Mouse (Mus musculus): ENCODE measurements around the gene Trip4. TPM values are rescaled to one million over a fixed set of nuclear protein-coding genes. Genes with fewer than 3 reads are reported as not detected.
A peak's percentile ranks its signal among the peaks of the same experiment; 100 is the strongest.

Trip4 gene
- total RNA-seq, 2 experiments from 2014 or later, result 28.0 to 32.3 TPM

DNA sequence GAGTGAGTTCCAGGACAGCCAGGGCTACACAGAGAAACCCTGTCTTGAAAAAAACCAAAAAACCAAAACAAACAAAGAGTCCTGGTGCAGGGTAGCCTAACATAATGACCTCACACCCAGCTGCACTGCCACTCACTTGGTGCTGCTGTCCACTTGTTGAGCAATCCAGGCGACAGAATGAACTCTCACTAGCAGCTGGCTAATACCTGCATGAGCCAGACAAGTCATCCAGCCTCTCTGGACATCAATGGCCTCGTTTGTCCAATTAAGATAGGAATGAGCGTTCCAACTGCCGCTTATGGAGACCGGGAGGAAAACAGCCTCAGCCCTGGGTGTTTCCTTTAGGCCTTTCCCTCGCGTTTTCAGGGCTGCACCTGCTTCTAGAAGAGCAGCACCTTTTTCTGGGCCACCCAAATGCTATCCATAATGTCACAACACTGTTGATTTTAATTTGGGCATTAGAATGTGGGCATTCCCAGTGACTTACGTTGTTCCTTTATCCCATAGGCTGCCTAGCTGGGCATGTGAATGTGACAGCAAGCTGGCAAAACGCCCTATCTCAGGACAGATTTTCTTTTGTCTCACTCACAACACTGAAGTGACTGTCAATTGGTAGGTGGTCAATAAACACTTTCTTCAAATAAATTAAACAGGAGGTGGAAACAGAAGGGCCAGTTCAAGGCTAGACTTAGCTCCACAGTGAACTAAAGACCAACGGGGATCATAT is 73.8 kb downstream of the Trip4 start:
- DNase-seq, result no peak

DNA sequence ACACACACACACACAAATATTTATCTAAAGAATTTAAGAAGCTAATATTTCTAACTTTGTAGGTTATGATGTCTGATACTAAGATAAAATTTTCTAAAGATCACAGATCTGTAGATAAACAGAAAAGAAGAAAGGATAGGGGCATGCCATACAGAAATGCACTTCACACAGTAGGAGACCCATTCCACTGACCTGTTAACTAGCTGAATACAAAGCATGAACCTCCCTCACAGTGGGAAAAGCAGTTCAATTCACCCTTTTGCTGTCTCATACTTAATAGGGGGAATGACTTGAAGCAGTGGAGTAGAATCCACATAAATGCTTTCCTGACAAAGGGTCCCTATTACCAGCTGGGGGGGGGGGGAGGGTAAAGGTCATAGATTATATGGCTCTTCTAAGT is 75.0 kb downstream of the Trip4 start:
- DNase-seq, result no peak

DNA sequence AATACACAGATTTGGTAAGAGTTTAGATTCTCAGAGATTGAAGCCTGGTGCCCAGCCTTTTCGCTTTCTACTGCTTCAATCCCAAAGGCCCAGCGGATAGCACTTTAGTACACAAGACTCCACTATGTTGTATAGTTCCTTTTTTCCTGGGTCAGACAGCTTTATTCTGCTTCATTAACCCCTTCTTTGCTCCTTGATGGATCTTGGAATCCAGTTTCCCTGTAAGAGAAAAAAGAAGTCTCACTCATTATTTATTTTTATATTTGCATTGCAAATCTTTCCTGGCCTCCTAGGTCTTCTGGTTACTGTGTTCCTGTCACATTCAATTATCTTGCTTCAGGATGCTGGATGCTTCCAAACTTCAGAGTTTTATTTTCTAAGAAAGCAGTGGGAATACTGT is 75.4 kb downstream of the Trip4 start:
- no peak for DNase-seq

DNA sequence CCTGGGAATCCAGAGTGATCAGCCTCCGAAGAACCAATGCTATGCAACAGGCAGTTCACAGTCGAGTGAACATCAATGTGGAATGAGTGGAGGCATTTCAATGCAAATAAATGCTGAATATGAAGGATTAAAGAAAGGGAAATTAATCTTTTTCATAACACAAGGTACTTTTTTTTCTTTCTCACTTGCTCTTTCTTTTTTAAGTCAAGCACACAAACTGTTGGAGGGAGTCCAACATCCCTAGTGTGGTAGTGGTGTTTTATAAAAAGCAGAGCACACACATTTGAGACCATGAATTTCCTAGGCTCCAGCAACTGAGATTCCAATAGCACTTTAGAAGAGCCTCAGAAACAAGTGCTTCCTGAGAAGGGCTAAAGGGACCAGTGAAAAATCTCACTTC is 76.6 kb downstream of the Trip4 start:
- DNase-seq, result no peak

DNA sequence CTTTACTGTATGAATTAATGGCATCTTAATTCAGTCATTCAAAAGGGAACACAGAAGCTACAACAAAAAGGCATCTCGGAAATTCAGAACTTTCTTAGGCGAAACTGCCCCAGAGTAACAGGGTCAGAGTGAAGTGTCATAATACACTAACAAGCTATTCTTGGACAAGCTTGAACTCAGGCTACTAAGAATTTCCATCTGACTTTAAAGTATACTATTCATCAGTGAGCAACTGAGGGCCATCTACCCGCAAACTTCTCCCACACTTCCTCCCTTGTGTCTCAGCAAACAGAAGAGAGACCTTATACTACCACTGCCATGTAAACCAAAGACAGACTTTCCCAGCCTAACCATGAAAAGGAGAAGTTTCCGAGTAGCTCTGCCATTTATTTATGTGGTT is 77.4 kb downstream of the Trip4 start:
- no peak for DNase-seq

DNA sequence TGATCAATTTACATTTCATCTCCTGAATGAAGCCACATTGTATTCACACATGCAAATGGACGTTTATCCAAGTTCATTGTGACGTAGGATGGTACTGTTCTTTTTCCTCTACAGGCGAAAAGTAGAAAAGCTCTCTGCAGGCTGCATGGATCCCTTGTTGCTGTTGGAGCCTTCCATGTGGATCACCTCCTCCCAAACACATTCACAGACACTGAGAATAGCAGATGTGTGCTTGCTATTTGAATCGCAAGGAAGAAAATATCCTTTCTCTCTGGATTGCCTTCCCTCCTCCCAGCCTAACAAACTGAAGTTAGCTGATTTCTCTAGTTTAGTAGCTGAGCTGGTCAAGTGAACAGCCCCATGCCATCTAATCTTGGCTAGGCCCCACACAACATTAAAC is 78.3 kb downstream of the Trip4 start:
- no peak for DNase-seq

DNA sequence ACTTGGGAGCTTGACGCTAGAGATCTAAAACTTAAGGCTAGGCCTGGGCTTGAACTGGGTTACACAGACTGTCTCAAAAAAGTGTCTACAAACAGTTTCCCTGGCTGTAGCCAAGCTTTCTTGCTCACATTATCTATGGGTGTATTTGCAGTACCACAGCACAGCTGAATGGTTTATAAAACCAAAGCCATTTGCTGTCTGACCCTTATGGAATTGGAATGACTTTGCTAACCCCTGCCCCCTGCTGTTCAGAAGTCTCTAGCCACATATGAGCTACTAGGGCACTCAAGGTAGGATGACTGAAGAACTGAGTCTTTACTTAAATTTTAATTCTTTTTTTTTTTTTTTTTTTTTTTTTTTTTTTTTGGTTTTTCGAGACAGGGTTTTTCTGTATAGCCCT is 79.2 kb downstream of the Trip4 start:
- DNase-seq, result peak; percentile 76

DNA sequence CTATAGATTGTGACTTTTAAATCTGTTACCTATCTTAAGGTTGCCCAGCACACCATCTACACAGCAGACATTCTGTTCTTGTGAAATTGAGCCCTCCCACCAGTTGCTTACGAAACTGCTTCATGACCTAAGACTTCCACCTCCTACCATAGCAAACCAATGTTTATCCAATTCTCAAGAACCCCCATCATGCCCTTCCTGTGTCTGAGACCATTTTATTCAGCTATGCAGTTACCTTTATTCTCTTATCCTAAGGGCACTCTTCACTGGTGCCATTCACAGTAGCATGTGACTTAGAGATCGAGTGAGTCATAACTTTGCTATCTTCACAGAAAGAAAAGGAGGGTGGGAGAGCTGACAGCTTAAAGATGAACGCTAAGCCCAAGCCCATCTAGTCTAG is 80.1 kb downstream of the Trip4 start:
- no peak for DNase-seq

DNA sequence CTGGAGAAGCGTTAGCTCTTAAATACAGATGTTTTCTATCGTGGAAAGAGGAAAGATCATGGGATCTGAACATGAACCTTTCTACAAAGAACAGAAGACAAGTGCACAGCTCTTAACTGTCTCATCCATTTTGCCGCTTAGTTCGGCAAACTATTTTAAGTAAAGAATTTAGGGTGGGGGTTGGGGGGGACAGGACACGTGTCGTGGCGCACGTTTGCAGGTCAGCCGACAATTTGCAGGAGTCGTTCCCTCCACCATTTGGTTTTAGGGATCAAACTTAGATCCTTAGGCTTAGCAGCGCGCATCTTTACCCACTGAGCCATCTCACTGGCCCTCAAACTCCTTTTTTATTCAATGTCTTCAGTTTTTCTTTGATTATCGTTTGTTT is 80.6 kb downstream of the Trip4 start:
- no peak for DNase-seq

DNA sequence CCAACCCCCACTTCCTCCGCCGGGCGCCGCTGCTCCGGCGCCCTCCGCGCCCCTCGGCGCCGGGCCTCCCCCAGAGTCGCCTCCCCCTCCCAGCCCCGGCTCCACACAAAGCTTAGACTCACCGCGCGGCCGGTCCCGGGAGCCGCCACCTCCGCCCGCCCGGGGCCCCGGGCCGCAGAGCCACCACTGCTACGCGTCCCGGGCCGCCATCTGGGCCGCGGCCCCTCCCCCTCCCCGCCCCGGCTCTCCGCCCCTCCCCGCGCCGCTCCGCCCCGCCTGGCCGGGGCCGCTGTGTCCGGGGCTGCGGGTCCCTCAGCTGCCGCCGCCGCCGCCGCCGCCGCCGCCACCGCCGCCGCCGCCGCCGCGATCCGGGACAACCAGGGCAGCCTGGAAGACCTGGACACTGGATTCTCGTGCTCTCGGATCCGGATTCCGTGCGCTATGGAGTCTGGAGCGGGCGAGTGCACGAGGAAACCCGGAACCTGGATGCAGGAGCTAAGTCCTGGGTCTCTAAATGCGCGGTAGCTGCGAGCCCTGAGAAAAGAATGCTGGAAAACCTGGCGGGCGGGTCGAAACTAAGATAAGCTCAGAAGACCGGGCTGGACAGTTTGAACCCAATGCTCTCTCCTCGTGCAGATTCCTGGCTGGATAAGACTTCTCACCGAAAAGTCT is 81.1 kb downstream of the Trip4 start, which contains the start of gene Zfp609:
Gene Zfp609, minus strand, starts transcription at position 221 of the 672 bp plus-strand sequence.
- peak; percentile 98 for DNase-seq

DNA sequence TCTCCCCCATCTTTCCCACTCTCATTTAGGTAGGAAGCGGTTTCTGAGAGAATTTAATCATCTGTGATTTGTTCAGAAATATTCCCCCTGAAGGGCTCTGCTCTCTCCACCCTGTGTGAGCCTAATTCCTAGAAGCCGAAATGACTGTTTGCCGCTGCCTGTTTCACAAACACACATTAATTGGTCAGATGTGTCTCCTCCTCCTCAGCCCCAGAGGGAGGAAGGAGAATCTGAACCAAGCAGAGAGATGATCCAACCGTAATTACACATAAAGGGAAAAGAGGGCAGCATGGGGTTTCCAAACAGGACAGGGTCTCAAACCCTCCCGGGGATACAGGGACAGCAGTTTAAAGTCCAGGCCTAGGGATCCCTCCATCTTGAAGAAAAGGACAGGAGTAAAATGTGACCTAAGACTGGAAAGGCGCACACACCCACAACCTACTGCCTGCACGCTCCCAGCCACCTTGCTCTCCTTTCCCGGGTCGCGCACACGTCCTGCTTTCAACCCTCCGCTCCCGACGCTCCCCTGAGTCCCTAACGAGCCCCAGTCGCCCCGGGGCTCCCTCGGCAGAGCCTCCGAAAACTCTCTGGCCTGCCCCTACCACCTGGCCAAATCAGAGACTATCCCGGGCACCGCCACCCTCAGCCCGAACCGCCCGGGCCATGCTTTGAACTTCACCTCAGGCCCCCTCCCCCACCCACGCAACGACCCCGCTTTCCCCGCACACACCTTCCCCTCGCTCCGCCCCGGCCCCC is 81.8 kb downstream of the Trip4 start:
- DNase-seq, result peak; percentile 63

DNA sequence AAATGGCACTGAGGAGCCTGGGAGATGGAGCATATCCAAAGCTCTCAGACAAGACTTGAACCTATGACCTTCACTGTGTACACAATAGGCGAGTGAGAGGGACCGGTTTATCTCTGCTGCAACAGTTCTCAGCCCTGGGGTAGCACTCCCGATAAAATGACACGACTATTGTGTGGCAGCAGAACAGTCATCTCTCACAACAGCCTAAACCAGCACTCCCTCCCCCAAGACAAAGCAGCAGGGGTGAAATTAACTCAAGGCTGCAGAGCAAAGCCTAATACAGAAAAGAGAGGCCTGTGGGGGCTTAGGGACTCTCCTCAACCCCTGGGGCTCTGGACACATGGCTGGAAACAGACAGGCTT is 82.4 kb downstream of the Trip4 start:
- peak; percentile 15 for DNase-seq

DNA sequence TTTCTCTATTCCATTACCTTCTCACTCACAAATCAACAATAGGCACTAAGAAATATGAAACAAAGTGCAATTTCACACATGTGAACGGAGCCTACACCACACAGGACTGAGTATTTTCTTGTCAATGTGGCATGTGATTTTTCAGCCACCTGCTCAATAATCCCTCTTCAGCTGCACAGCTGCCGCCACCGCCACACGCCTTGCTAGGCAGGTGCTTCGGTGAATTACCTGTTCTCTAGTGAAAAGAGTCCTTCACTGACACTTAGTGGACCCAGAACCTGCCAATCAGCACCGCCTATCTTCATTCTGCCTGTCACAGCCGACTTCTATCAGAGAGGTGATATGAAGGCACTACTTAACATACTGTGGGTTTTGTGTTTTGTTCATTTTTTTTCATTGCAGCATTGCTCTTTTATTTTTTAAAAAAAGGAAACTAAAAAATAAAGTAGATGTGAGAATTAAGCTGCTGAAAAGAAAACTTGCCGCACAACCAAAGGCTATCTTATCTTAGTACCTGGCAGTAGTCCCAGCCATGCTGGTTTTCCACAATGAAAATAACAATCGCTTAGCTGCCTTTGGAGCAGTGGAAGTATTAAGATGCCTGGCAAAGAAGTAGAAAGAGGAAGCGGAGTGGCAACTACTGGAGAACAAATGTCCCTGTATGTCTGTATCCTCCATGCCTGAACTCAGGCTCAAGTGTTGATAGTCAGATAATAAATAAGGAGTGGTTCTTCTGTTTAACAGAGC is 84.7 kb downstream of the Trip4 start:
- DNase-seq, result peak; percentile 35

DNA sequence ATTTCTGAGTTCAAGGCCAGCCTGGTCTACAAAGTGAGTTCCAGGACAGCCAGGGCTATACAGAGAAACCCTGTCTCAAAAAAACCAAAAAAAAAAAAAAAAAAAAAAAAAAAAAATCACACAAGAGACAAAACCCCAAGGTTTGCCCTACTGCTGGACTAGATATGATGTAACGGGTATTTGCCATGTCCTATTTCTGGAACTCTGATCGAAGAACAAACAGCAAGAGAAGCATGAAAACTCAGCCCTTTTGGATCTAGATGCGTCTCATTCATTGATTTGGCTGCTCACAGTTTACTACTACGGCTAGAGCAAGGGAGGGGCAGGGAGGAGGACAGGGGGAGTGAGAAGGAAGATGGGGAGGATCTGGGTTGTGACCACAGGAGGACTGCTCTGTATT is 86.6 kb downstream of the Trip4 start:
- DNase-seq, result no peak

DNA sequence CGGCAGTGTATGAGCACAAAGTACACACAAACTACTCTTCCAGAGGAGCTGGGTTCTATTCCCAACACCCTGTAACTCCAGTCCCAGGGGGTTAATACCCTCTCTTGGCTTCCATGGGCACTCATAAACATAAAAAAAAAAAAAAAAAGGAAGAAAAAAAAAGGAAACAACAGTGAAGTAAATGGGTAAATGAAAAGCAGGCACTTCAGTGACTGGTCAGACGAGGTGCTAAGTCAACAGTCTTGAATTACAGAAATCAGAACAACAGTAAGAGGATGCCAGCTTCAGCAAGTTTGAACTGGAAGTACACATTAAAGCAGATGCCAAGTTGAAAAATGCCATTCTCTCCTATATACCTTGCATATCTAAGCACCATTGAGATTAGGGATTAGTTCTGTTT is 88.3 kb downstream of the Trip4 start:
- DNase-seq, result no peak

DNA sequence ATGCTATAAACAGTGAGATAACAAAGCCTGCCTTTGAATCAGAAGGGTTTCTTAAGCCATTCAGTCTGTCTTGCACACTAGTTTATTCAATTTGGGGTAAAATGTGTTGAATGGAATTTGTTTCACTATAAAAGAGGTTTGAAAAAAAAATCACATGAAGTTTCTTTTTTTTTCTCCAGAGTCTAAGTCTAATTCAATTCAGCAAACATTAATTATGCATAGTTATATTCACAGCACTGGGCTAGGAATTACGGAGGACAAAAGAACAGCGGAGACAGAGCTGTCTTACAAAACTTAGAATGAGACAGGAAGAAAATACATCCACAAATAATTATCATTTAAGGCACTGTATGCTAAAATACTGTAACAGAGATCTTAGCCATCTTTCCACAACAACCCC is 90.2 kb downstream of the Trip4 start:
- DNase-seq, result no peak

DNA sequence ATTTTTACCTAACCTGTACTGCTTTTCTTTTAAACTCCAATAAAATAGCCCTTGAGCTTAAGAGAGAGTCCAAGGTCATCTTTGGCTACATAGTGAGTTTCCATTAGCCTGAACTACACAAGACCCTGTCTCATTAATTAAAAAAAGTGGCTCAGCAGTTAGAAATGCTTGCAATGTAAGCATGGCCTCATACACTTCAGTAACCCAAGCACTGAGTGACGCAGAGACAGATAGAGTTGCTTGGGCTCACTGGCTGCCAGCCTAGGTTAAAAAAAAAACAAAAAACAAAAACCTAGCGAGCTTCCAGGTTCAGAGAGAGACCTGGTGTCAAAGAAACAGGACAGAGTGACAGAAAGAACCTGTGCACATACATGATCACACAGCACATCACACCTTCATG is 95.8 kb downstream of the Trip4 start:
- no peak for DNase-seq

DNA sequence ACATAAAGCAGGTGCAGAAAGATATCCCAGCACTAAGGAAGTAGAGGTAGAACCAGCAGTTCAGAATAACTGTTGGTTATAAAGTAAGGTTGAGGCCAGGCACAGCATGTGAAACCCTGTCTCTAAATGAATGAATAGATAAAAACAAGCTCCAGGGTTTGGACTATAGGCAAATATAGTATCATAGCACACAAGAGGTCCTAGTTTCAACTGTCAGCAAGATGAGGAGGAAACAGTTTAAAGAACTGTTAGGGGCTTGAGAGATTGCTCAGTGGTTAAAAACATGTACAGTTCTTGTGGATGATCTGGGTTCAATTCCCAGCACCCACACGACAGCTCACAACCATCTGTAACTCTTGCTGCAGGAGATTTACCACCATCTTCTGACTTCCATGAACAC is 96.8 kb downstream of the Trip4 start:
- DNase-seq, result no peak

DNA sequence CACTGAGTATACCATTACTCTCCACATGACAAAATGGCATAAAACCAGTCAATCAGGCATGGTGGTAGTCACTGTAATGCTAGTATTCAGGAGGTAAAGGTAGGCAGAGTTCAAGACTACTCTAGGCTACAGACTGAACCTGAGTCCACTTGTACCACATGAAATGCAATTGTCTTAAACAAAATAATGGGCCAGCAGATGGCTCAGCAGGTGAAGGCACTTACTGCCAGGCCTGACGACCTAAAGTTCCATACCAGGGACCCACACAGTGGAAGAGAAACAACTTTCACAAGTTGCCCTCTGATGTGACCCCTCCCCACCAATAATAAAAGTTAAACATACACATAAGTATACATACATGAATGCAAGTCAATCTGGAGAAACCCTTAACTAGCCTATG is 100.8 kb downstream of the Trip4 start:
- no peak for DNase-seq

DNA sequence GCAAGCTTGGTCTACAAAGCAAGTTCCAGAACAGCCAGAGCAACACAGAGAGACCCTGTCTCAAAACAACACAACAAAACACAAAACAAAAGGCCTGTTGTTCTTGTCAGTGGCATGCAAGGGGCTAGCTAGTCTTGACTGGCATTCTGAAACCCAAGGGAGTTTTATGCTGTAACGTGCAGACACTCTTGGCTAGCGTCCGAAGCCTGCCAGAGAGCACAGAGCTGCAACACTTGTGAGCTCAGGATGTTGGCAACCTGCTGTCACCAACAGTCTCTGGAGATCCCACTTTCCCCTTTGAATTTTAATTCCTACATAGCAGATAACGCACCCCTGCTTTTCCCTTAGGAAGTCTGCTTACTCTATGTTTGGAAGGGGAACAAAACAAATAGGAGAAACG is 101.3 kb downstream of the Trip4 start:
- peak; percentile 70 for DNase-seq

DNA sequence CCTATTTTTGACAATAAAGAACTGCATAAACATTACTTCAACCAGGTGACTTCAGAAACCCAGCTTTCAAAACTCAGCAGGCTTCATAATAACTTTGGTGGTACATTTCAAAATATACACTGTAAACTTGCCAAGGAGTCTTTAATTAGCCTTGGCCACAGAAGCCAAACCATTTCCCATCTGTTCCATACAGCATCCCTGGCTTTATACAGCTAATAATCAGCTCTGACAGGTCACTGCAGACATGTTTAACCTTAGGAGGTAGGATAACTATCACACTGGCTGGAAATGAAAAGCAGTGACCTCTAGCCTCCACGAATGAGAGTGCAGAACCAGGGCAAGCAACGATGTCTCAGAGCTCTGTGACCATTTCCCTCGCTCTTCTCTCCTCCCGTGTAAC is 108.8 kb downstream of the Trip4 start:
- DNase-seq, result no peak

DNA sequence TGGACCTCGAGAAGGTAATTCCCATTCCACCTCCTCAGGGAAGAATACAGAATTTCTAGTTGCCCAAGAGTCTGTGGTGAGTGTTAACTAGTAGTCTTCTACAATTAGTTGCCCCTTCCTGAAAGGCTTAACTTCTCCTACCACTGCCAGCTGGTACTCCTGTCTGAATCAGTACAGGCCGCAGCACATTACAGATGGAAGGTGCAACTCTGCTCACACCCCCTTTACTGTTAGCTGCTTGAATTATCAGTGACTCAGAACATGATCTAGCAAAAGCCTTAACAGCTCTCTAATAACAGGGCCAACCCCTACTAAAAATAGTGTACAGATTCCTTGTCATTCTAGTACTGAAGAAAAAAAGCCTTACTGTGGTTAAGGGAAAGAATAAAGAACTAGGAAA is 112.9 kb downstream of the Trip4 start:
- no peak for DNase-seq

DNA sequence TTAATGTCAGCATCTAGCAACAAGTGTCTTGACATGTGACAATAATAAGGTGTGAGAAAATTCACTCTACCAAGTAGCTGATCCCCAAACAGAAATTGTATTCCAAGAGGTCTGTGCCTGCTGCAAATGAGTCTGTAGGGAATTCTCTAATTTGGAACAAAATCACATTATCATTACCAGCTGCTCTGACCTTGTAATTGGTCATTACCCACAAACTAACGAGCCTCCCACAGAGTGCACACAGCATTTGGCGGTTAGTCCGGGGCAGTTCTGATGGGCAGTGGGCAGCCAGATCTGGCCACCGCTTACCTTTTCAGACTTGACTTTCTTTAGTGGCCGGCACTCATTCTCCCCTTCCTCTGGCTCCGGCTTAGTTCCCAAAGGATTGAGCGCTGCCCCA is 114.3 kb downstream of the Trip4 start:
- DNase-seq, result no peak

All from adrenal gland, postnatal 10 days (tissue).